ENCODE assay signal across 9 mouse cellular contexts in the genomic region with DNA sequence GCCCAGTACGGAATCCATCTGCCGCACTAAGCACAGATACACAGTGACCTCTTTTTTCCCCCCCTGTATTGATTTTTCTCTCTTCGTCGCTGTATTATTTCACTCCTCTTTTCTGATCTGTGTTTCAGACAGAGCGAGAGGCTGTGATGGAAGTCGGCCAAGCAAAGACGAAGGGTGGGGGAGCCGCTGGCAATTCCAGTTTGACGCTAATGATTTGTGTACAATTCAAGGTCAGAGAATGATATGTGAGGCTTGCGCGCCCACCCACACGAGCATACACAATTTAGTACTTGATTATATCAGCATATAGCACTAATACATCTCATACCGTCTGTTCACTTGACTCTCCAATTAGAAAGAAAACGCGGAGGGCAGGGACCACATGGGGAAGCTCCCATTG.
DNase-seq lines count a peak whose midpoint lies in the region; ATAC-seq lines count a peak whose summit lies in the region.
"Had no signal": no experiment of that assay in that cellular context is flagged by ENCODE, and none has a peak within 500 bp of the region (broad histone marks: within the 10 kb centered on the region; RNA-seq: fewer than 3 reads in every experiment).

No protein-coding gene starts in this region.

- no peak for ATAC-seq in hindbrain, embryonic 16.5 days
- ATAC-seq: CD4-positive, CD25-positive, alpha-beta regulatory T cell, adult 4 months had no signal

- no peak overlapping the region for H3K9ac ChIP-seq in hindbrain, embryonic 16.5 days (ENCODE audit: low read depth, low read length)
- H3K9ac ChIP-seq: limb, embryonic 12.5 days had no signal

- H3K27ac ChIP-seq in hindbrain, embryonic 10.5 days, result peak overlapping the region; percentile 23; the same call in 1 of the 2 replicates
- no peak overlapping the region for H3K27ac ChIP-seq in hindbrain, embryonic 16.5 days (ENCODE audit: low read depth, low read length)
- H3K27ac ChIP-seq: limb, embryonic 12.5 days had no signal

- no peak overlapping the region for H3K4me3 ChIP-seq in hindbrain, embryonic 10.5 days
- no peak overlapping the region for H3K4me3 ChIP-seq in hindbrain, embryonic 16.5 days (ENCODE audit: low read length)
- H3K4me3 ChIP-seq: limb, embryonic 12.5 days had no signal

- no peaks in the 10 kb centered on the region for H3K9me3 ChIP-seq in hindbrain, embryonic 10.5 days
- H3K9me3 ChIP-seq in hindbrain, embryonic 16.5 days (ENCODE audit: control insufficient read depth, low read length), result no peaks in the 10 kb centered on the region
- H3K9me3 ChIP-seq: limb, embryonic 12.5 days had no signal

- no peak overlapping the region for H3K4me2 ChIP-seq in hindbrain, embryonic 16.5 days (ENCODE audit: low read length)
- H3K4me2 ChIP-seq: limb, embryonic 12.5 days had no signal

- 84% methylated on average over 15 of the region's 15 CpGs for WGBS in hindbrain, embryonic 10.5 days
- 50% methylated on average over 15 of the region's 15 CpGs for WGBS in hindbrain, embryonic 16.5 days

- no peak for DNase-seq in hindbrain, embryonic 10.5 days (ENCODE audit: low spot score)
- DNase-seq in ovary, postnatal 14 days (ENCODE audit: low spot score), result peak; percentile 20
- DNase-seq in ovary, adult 18-20 months (ENCODE audit: low spot score), result no peak
- peak; percentile 22 to 35 for DNase-seq in lung, postnatal 4 days
- no peak for DNase-seq in frontal cortex, postnatal 14 days (ENCODE audit: low spot score in 2 of 2)
- DNase-seq in left cerebral cortex, adult 11 months (ENCODE audit: low spot score), result no peak

- no peaks in the 10 kb centered on the region for H3K27me3 ChIP-seq in hindbrain, embryonic 10.5 days (ENCODE audit: insufficient read depth, poor library complexity, severe bottlenecking)
- H3K27me3 ChIP-seq in hindbrain, embryonic 16.5 days (replicated peaks; ENCODE audit: control insufficient read depth, insufficient read depth, low read length), result no peaks in the 10 kb centered on the region
- H3K27me3 ChIP-seq: limb, embryonic 12.5 days had no signal

- peaks cover 5% of the 10 kb centered on the region; the same call in 1 of the 2 replicates for H3K4me1 ChIP-seq in hindbrain, embryonic 10.5 days (replicated peaks)
- H3K4me1 ChIP-seq in hindbrain, embryonic 16.5 days (ENCODE audit: control insufficient read depth, insufficient read depth, low read depth, low read length), result peaks cover 3% of the 10 kb centered on the region
- H3K4me1 ChIP-seq: limb, embryonic 12.5 days had no signal

- H3K36me3 ChIP-seq in hindbrain, embryonic 10.5 days, result 0 out of 2 replicates have a peak, but pooled peaks cover 6% of the 10 kb centered on the region
- no peaks in the 10 kb centered on the region for H3K36me3 ChIP-seq in hindbrain, embryonic 16.5 days (ENCODE audit: control insufficient read depth, insufficient read depth, low read length)
- H3K36me3 ChIP-seq: limb, embryonic 12.5 days had no signal

Comparison
In these comparisons a context has a peak if more than half of its experiments do, and no peak if none do; other contexts are left out.
1. DNase-seq: peak in ovary, postnatal 14 days (single experiment) and lung, postnatal 4 days (2 of 2); none in hindbrain, embryonic 10.5 days (single experiment), ovary, adult 18-20 months (single experiment), frontal cortex, postnatal 14 days (0 of 2) and left cerebral cortex, adult 11 months (single experiment).